Mouse (Mus musculus): Measurements from ENCODE around the gene Phb. TPM values are rescaled to one million over a fixed set of nuclear protein-coding genes. Genes with fewer than 3 reads are reported as not detected.

Phb gene
- polyA plus RNA-seq, 2 experiments: 124 to 153 TPM

DNA sequence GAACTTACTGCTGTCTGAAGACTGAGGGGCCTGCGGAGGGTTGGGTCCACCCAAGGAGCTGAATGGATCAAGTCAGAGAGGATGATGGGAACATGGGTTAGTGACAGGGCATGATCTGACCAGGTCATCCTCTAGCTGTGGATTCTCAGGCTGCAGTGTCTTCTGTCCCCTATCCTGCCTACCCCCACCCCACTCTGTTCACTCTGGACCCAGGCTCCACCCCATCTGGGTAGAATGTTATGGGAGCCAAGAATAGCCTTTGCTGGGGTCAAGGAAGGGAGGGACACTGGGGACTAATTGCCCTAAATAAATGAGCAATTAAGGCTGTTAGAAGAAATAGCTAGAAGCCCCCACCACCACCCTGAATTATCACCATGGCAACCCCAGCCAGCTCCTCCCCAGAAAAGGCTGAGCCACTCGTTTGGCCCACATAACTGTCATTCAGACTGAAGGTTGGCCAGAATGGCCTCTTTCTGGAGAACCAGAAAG lies 33.2 kb upstream of the Phb start:
- no peak overlapping the region for H3K4me2 ChIP-seq (ENCODE audit: low read depth)
- TF ChIP-seq CTCF (IDR thresholded peaks at IDR 0.05; ENCODE audit: low read depth): no peak
- no peak for TF ChIP-seq EP300 (IDR thresholded peaks at IDR 0.05; ENCODE audit: low read depth)
- no peaks in the 10 kb centered on the region for H3K9me3 ChIP-seq (ENCODE audit: control insufficient read depth, low read length)
- no peak overlapping the region for H3K27ac ChIP-seq
- H3K4me3 ChIP-seq (ENCODE audit: insufficient read depth in 1 of 2, low read depth in 2 of 2, low read length in 2 of 2): no peak overlapping the region
- ATAC-seq (ENCODE audit: insufficient read depth) (no peak), DNase-seq (ENCODE audit: low read depth in 3 of 3, low spot score in 3 of 3) (no peak)
- H3K27me3 ChIP-seq (ENCODE audit: control insufficient read depth, insufficient read depth, low read length): no peaks in the 10 kb centered on the region; the same call in 1 of the 2 replicates
- H3K4me1 ChIP-seq (replicated peaks; ENCODE audit: control insufficient read depth in 2 of 2, insufficient read depth in 2 of 2, low read length in 1 of 2): no peaks in the 10 kb centered on the region
- no peak overlapping the region for H3K9ac ChIP-seq (replicated peaks)
- WGBS (ENCODE audit: insufficient replicate concordance): 45% methylated on average over 2 of the region's 2 CpGs
- no peaks in the 10 kb centered on the region for H3K36me3 ChIP-seq (replicated peaks; ENCODE audit: control insufficient read depth, insufficient read depth, low read depth)

DNA sequence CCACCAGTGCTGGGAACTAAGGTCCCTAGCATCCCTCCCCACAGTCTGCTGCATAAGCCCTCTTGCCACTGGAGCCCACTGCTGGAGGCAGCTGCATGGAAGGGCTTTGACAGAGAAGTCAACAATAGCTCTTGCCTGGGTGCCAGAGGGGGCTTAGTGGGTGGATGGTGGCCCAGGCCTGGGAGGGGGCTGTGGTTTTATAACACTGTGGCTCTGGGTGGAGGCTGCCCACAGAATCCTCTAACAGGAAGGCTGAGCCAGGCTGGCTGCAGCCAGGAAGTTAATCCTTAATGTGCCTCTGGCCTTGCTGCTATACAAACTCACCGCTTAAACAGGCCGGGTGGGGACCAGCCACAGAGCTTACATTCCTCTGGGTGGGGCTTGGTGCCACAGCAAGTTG lies 31.7 kb upstream of the Phb start:
- ATAC-seq (ENCODE audit: insufficient read depth) (no peak), DNase-seq (ENCODE audit: low read depth in 3 of 3, low spot score in 3 of 3) (no peak)
- no peaks in the 10 kb centered on the region for H3K9me3 ChIP-seq (ENCODE audit: control insufficient read depth, low read length)
- H3K27ac ChIP-seq: no peak overlapping the region
- H3K27me3 ChIP-seq (ENCODE audit: control insufficient read depth, insufficient read depth, low read length): peaks cover 2% of the 10 kb centered on the region; the same call in 1 of the 2 replicates
- no peaks in the 10 kb centered on the region for H3K4me1 ChIP-seq (replicated peaks; ENCODE audit: control insufficient read depth in 2 of 2, insufficient read depth in 2 of 2, low read length in 1 of 2)
- H3K4me3 ChIP-seq (ENCODE audit: insufficient read depth in 1 of 2, low read depth in 2 of 2, low read length in 2 of 2): no peak overlapping the region
- H3K9ac ChIP-seq (replicated peaks): no peak overlapping the region
- no peaks in the 10 kb centered on the region for H3K36me3 ChIP-seq (replicated peaks; ENCODE audit: control insufficient read depth, insufficient read depth, low read depth)
- 8% methylated on average over 2 of the region's 2 CpGs for WGBS (ENCODE audit: insufficient replicate concordance)
- no peak overlapping the region for H3K4me2 ChIP-seq (ENCODE audit: low read depth)
- no peak for TF ChIP-seq EP300 (IDR thresholded peaks at IDR 0.05; ENCODE audit: low read depth)
- TF ChIP-seq CTCF (IDR thresholded peaks at IDR 0.05; ENCODE audit: low read depth): no peak

DNA sequence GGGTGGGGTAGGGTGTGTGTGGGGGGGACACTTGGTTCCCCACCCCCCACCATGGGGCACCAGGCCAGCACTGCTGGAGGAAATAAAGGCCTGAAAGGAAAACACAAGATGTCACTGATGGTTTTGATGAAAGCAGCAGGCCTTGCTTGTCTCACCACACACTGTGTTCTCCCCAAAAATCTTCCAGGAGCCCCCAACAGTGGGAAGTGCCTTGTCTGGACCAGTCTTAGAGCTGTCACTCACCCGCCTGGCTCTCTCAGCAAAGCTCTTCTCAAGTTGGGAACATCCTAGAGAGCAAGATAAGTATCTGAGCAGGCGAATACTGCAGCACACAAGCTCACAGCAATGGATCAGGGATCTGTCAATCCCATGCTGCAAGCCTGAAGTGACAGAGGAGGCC lies 26.0 kb upstream of the Phb start:
- no peak overlapping the region for H3K27ac ChIP-seq
- H3K4me3 ChIP-seq (ENCODE audit: insufficient read depth in 1 of 2, low read depth in 2 of 2, low read length in 2 of 2): no peak overlapping the region
- H3K9ac ChIP-seq (replicated peaks): no peak overlapping the region
- peaks cover 24% of the 10 kb centered on the region for H3K27me3 ChIP-seq (ENCODE audit: control insufficient read depth, insufficient read depth, low read length)
- H3K9me3 ChIP-seq (ENCODE audit: control insufficient read depth, low read length): no peaks in the 10 kb centered on the region
- no peak overlapping the region for H3K4me2 ChIP-seq (ENCODE audit: low read depth)
- 29% methylated on average over 2 of the region's 2 CpGs for WGBS (ENCODE audit: insufficient replicate concordance)
- H3K4me1 ChIP-seq (replicated peaks; ENCODE audit: control insufficient read depth in 2 of 2, insufficient read depth in 2 of 2, low read length in 1 of 2): 0 out of 4 replicates have a peak, but pooled peaks cover 0 to 1% of the 10 kb centered on the region in 2 experiments
- TF ChIP-seq EP300 (IDR thresholded peaks at IDR 0.05; ENCODE audit: low read depth): no peak
- TF ChIP-seq CTCF (IDR thresholded peaks at IDR 0.05; ENCODE audit: low read depth): no peak
- H3K36me3 ChIP-seq (replicated peaks; ENCODE audit: control insufficient read depth, insufficient read depth, low read depth): no peaks in the 10 kb centered on the region
- DNase-seq (ENCODE audit: low read depth in 3 of 3, low spot score in 3 of 3): no peak
- ATAC-seq (ENCODE audit: insufficient read depth): no peak

DNA sequence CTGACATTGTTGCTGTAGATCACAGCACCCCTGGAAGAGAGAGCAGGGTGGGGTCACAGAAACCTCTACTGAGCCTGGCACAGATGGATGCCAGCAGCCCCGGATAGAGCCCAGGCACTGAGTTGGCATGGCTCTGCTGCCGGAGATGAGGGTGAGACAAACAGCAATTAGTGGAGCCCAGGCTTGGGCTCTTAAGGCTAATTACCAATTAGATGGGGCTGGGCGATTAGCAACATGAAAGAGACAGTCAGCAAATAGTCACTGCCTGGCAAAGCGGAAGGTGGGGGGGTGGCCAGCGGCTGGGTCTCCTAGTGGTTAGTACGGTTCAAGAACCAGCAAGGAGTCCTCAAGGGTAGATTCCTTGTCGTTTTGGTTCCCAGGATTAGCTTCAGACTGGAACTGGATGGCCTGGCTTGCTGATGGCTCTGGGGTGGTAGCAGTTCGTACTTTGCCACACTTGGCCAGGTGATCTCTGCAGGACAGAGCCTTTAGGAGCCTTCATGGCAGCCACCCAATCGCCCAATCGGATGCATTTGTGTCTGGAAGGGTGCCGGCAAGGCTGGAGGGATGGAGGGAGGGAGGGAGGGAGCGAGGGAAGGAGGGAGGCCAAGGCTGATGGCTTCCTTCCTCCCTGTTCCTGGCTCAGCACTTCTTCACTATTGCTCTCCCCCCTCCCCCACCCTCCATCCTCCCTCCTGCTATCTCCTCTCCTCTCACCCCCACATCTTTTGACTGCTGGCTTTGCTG lies 24.1 kb upstream of the Phb start:
- ATAC-seq (ENCODE audit: insufficient read depth) (no peak), DNase-seq (ENCODE audit: low read depth in 3 of 3, low spot score in 3 of 3) (no peak)
- WGBS (ENCODE audit: insufficient replicate concordance): 23% methylated on average over 12 of the region's 12 CpGs
- Histone ChIP-seq H3K4me3 (ENCODE audit: insufficient read depth in 1 of 2, low read depth in 2 of 2, low read length in 2 of 2) (no peak overlapping the region), H3K9me3 (ENCODE audit: control insufficient read depth, low read length) (no peaks in the 10 kb centered on the region), H3K27me3 (ENCODE audit: control insufficient read depth, insufficient read depth, low read length) (peaks cover 40% of the 10 kb centered on the region), H3K4me1 (replicated peaks; ENCODE audit: control insufficient read depth in 2 of 2, insufficient read depth in 2 of 2, low read length in 1 of 2) (0 out of 4 replicates have a peak, but pooled peaks cover 0 to 1% of the 10 kb centered on the region in 2 experiments), H3K4me2 (ENCODE audit: low read depth) (no peak overlapping the region), H3K36me3 (replicated peaks; ENCODE audit: control insufficient read depth, insufficient read depth, low read depth) (no peaks in the 10 kb centered on the region), H3K27ac (no peak overlapping the region), H3K9ac (replicated peaks) (no peak overlapping the region)
- TF ChIP-seq EP300 (IDR thresholded peaks at IDR 0.05; ENCODE audit: low read depth) (no peak), CTCF (IDR thresholded peaks at IDR 0.05; ENCODE audit: low read depth) (no peak)

DNA sequence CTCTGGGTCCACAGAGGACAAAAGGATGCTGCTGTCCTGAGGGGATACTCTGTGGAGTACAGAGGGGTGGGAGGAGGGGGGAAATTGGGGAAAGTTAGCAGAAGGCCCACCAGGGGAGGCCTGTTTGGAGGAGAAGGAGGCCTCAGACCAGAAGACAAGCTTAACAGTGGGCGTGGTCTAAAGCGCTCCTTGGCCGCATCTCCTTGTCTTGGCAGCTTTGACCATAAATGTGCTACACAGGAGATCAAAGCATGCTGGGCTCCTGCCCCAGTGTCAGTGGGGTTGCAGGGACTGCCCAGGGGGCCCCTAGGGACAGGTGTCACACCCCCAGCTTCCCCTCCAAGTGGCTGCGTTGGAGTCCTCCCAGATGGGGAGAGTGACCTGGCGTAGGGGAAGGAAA lies 22.9 kb upstream of the Phb start:
- H3K27me3 ChIP-seq (ENCODE audit: control insufficient read depth, insufficient read depth, low read length): peaks cover 40% of the 10 kb centered on the region
- no peak overlapping the region for H3K27ac ChIP-seq
- WGBS (ENCODE audit: insufficient replicate concordance): 37% methylated on average over 5 of the region's 5 CpGs
- H3K9me3 ChIP-seq (ENCODE audit: control insufficient read depth, low read length): no peaks in the 10 kb centered on the region
- H3K36me3 ChIP-seq (replicated peaks; ENCODE audit: control insufficient read depth, insufficient read depth, low read depth): no peaks in the 10 kb centered on the region
- 0 out of 4 replicates have a peak, but pooled peaks cover 0 to 1% of the 10 kb centered on the region in 2 experiments for H3K4me1 ChIP-seq (replicated peaks; ENCODE audit: control insufficient read depth in 2 of 2, insufficient read depth in 2 of 2, low read length in 1 of 2)
- no peak overlapping the region for H3K4me2 ChIP-seq (ENCODE audit: low read depth)
- DNase-seq (ENCODE audit: low read depth in 3 of 3, low spot score in 3 of 3) (no peak), ATAC-seq (ENCODE audit: insufficient read depth) (no peak)
- no peak for TF ChIP-seq CTCF (IDR thresholded peaks at IDR 0.05; ENCODE audit: low read depth)
- no peak for TF ChIP-seq EP300 (IDR thresholded peaks at IDR 0.05; ENCODE audit: low read depth)
- H3K9ac ChIP-seq (replicated peaks): no peak overlapping the region
- H3K4me3 ChIP-seq (ENCODE audit: insufficient read depth in 1 of 2, low read depth in 2 of 2, low read length in 2 of 2): no peak overlapping the region
